Mouse (Mus musculus): ENCODE data around the gene Krtap11-1. TPM values are rescaled to one million over a fixed set of nuclear protein-coding genes. Genes with fewer than 3 reads are reported as not detected.

The Krtap11-1 gene
- polyA plus RNA-seq (2014; fragmentation: Nextera tagmentation; extraction: Ambion mirVana), result not detected in 2 replicates

GRCm38 (mm10) chr16:89571083-89571482 is at the start of gene Krtap11-1:
Krtap11-1 (minus strand) TSS chr16:89571183.
- no peak for TF ChIP-seq CTCF (IDR thresholded peaks at IDR 0.05; ENCODE audit: low read depth)
- no peaks in the 10 kb centered on the region for H3K9me3 ChIP-seq (ENCODE audit: low read depth, low read length)
- no peaks in the 10 kb centered on the region for H3K4me1 ChIP-seq (ENCODE audit: insufficient read depth)
- no peaks in the 10 kb centered on the region for H3K36me3 ChIP-seq (ENCODE audit: insufficient read depth)
- WGBS, result 72% methylated on average over 5 of the region's 5 CpGs
- no peak within 1 kb of the TSS for H3K4me3 ChIP-seq (ENCODE audit: low read depth, low read length)
- no peak within 1 kb of the TSS for H3K9ac ChIP-seq
- DNase-seq, result no peak
- H3K4me2 ChIP-seq, result no peak within 1 kb of the TSS
- H3K27me3 ChIP-seq (ENCODE audit: insufficient read depth, low read length), result no peaks in the 10 kb centered on the region
- H3K27ac ChIP-seq (ENCODE audit: low read depth), result no peak within 1 kb of the TSS
- no peak for ATAC-seq (ENCODE audit: insufficient read depth)

- 84% methylated on average over 7 of the region's 7 CpGs for WGBS
- Histone ChIP-seq H3K9ac (no peak overlapping the region), H3K4me1 (ENCODE audit: insufficient read depth) (no peaks in the 10 kb centered on the region), H3K4me2 (no peak overlapping the region), H3K4me3 (ENCODE audit: low read depth, low read length) (no peak overlapping the region), H3K9me3 (ENCODE audit: low read depth, low read length) (no peaks in the 10 kb centered on the region), H3K27me3 (ENCODE audit: insufficient read depth, low read length) (no peaks in the 10 kb centered on the region), H3K36me3 (ENCODE audit: insufficient read depth) (no peaks in the 10 kb centered on the region), H3K27ac (ENCODE audit: low read depth) (no peak overlapping the region)
- TF ChIP-seq CTCF (IDR thresholded peaks at IDR 0.05; ENCODE audit: low read depth), result no peak
- ATAC-seq (ENCODE audit: insufficient read depth), result no peak
- DNase-seq, result no peak
Measured at GRCm38 (mm10) chr16:89618190-89618589, 47.2 kb upstream of the Krtap11-1 start.

GRCm38 (mm10) chr16:89617251-89617650 is 46.3 kb upstream of the Krtap11-1 start:
- 23% methylated on average over 3 of the region's 3 CpGs for WGBS
- H3K27me3 ChIP-seq (ENCODE audit: insufficient read depth, low read length), result no peaks in the 10 kb centered on the region
- no peak overlapping the region for H3K9ac ChIP-seq
- peak; percentile 63; the same call in 1 of the 2 replicates for ATAC-seq (ENCODE audit: insufficient read depth)
- no peak overlapping the region for H3K27ac ChIP-seq (ENCODE audit: low read depth)
- no peaks in the 10 kb centered on the region for H3K9me3 ChIP-seq (ENCODE audit: low read depth, low read length)
- no peaks in the 10 kb centered on the region for H3K4me1 ChIP-seq (ENCODE audit: insufficient read depth)
- DNase-seq, result peak; percentile 51
- H3K36me3 ChIP-seq (ENCODE audit: insufficient read depth), result no peaks in the 10 kb centered on the region
- H3K4me2 ChIP-seq, result no peak overlapping the region
- no peak for TF ChIP-seq CTCF (IDR thresholded peaks at IDR 0.05; ENCODE audit: low read depth)
- H3K4me3 ChIP-seq (ENCODE audit: low read depth, low read length), result no peak overlapping the region

GRCm38 (mm10) chr16:89613726-89614125 is 42.7 kb upstream of the Krtap11-1 start:
- 74% methylated on average over 12 of the region's 12 CpGs for WGBS
- ATAC-seq (ENCODE audit: insufficient read depth) (no peak), DNase-seq (peak; percentile 13)
- no peaks in the 10 kb centered on the region for H3K36me3 ChIP-seq (ENCODE audit: insufficient read depth)
- H3K4me1 ChIP-seq (ENCODE audit: insufficient read depth), result no peaks in the 10 kb centered on the region
- H3K4me3 ChIP-seq (ENCODE audit: low read depth, low read length), result no peak overlapping the region
- no peak for TF ChIP-seq CTCF (IDR thresholded peaks at IDR 0.05; ENCODE audit: low read depth)
- no peaks in the 10 kb centered on the region for H3K9me3 ChIP-seq (ENCODE audit: low read depth, low read length)
- no peak overlapping the region for H3K4me2 ChIP-seq
- no peak overlapping the region for H3K27ac ChIP-seq (ENCODE audit: low read depth)
- no peak overlapping the region for H3K9ac ChIP-seq
- H3K27me3 ChIP-seq (ENCODE audit: insufficient read depth, low read length), result no peaks in the 10 kb centered on the region

- no peak overlapping the region for H3K27ac ChIP-seq (ENCODE audit: low read depth)
- no peaks in the 10 kb centered on the region for H3K36me3 ChIP-seq (ENCODE audit: insufficient read depth)
- DNase-seq (no peak), ATAC-seq (ENCODE audit: insufficient read depth) (no peak)
- no peak overlapping the region for H3K4me3 ChIP-seq (ENCODE audit: low read depth, low read length)
- no peak overlapping the region for H3K4me2 ChIP-seq
- H3K9me3 ChIP-seq (ENCODE audit: low read depth, low read length), result no peaks in the 10 kb centered on the region
- no peak overlapping the region for H3K9ac ChIP-seq
- H3K4me1 ChIP-seq (ENCODE audit: insufficient read depth), result no peaks in the 10 kb centered on the region
- no peaks in the 10 kb centered on the region for H3K27me3 ChIP-seq (ENCODE audit: insufficient read depth, low read length)
- TF ChIP-seq CTCF (IDR thresholded peaks at IDR 0.05; ENCODE audit: low read depth), result no peak
- WGBS, result 67% methylated on average over 4 of the region's 4 CpGs
Measured at GRCm38 (mm10) chr16:89608791-89609185, 37.8 kb upstream of the Krtap11-1 start.

- Histone ChIP-seq H3K4me1 (ENCODE audit: insufficient read depth) (no peaks in the 10 kb centered on the region), H3K27ac (ENCODE audit: low read depth) (no peak overlapping the region), H3K27me3 (ENCODE audit: insufficient read depth, low read length) (no peaks in the 10 kb centered on the region), H3K9ac (no peak overlapping the region), H3K4me3 (ENCODE audit: low read depth, low read length) (no peak overlapping the region), H3K36me3 (ENCODE audit: insufficient read depth) (no peaks in the 10 kb centered on the region), H3K4me2 (no peak overlapping the region), H3K9me3 (ENCODE audit: low read depth, low read length) (no peaks in the 10 kb centered on the region)
- ATAC-seq (ENCODE audit: insufficient read depth) (no peak), DNase-seq (no peak)
- 91% methylated on average over 12 of the region's 12 CpGs for WGBS
- no peak for TF ChIP-seq CTCF (IDR thresholded peaks at IDR 0.05; ENCODE audit: low read depth)
Measured at GRCm38 (mm10) chr16:89608161-89608790, 37.3 kb upstream of the Krtap11-1 start.

GRCm38 (mm10) chr16:89606951-89607350 is 36.0 kb upstream of the Krtap11-1 start:
- 84% methylated on average over 3 of the region's 3 CpGs for WGBS
- H3K4me2 ChIP-seq, result no peak overlapping the region
- no peaks in the 10 kb centered on the region for H3K36me3 ChIP-seq (ENCODE audit: insufficient read depth)
- no peaks in the 10 kb centered on the region for H3K9me3 ChIP-seq (ENCODE audit: low read depth, low read length)
- no peak overlapping the region for H3K27ac ChIP-seq (ENCODE audit: low read depth)
- no peak overlapping the region for H3K4me3 ChIP-seq (ENCODE audit: low read depth, low read length)
- H3K9ac ChIP-seq, result no peak overlapping the region
- ATAC-seq (ENCODE audit: insufficient read depth), result no peak
- no peak for DNase-seq
- no peaks in the 10 kb centered on the region for H3K4me1 ChIP-seq (ENCODE audit: insufficient read depth)
- H3K27me3 ChIP-seq (ENCODE audit: insufficient read depth, low read length), result no peaks in the 10 kb centered on the region
- TF ChIP-seq CTCF (IDR thresholded peaks at IDR 0.05; ENCODE audit: low read depth), result no peak

Data from lung, embryonic 14.5 days (tissue).